Comparison of ENCODE assay signal across 10 mouse cellular contexts in the genomic region with DNA sequence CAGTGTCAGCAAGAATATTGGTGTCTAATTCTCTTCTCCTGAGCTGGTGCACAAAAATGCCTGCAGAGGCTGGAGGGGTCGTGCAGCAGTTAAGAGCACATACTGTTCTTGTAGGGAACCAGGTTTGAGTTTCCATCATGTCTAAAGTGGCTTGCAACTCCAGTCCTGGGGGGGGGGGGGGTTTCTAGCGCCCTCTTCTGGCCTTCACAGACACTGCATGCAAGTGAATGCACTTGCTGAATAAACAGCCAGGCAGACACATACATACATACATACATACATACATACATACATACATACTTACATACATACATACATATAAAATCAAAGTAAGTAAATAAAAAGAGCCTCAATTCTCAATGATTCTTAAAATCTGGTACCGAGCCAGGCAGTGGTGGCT. TPM values are rescaled to one million over a fixed set of nuclear protein-coding genes. Genes with fewer than 3 reads are reported as not detected.
DNase-seq lines count a peak whose midpoint lies in the region; ATAC-seq and TF ChIP-seq lines count a peak whose summit lies in the region.
"Had no signal": no experiment of that assay in that cellular context is flagged by ENCODE, and none has a peak within 500 bp of the region (broad histone marks: within the 10 kb centered on the region; RNA-seq: fewer than 3 reads in every experiment).

No protein-coding gene starts in this region.

- no peaks in the 10 kb centered on the region for H3K4me1 ChIP-seq in kidney, adult 2 months (ENCODE audit: control insufficient read depth, insufficient read depth, low read length)
- H3K4me1 ChIP-seq in ES-Bruce4 (ENCODE audit: control insufficient read depth, insufficient read depth, low read length), result no peaks in the 10 kb centered on the region
- peaks cover 27% of the 10 kb centered on the region for H3K4me1 ChIP-seq in liver, embryonic 11.5 days (replicated peaks; ENCODE audit: control insufficient read depth, insufficient read depth, low read length)

- no peak for ATAC-seq in liver, embryonic 11.5 days (replicated peaks; ENCODE audit: low FRiP score)
- no peak for ATAC-seq in megakaryocyte, adult 5-6 weeks (ENCODE audit: poor library complexity, severe bottlenecking)

- peak; percentile 29; the same call in 1 of the 2 replicates for TF ChIP-seq CTCF in kidney, adult 2 months (conservative IDR thresholded peaks at IDR 0.05; ENCODE audit: insufficient read depth, insufficient read length, low read depth, low read length)
- TF ChIP-seq CTCF in ES-Bruce4 (IDR thresholded peaks at IDR 0.05; ENCODE audit: low read depth, low read length), result peak; percentile 42

- no peak for TF ChIP-seq EP300 in ES-Bruce4 (IDR thresholded peaks at IDR 0.05; ENCODE audit: insufficient read depth, low read depth, low read length)

- DNase-seq in kidney, adult 2 months, result no peak
- no peak for DNase-seq in kidney, postnatal 25 days
- DNase-seq in A20 (ENCODE audit: low read depth, low spot score), result peak; percentile 27
- no peak for DNase-seq in liver, embryonic 11.5 days (ENCODE audit: low spot score)
- DNase-seq in heart, postnatal 4 days, result no peak

- no peaks in the 10 kb centered on the region for H3K27me3 ChIP-seq in kidney, adult 2 months (replicated peaks; ENCODE audit: control insufficient read depth, insufficient read depth, low read length)
- H3K27me3 ChIP-seq in ES-Bruce4 (ENCODE audit: control insufficient read depth, insufficient read depth, low read length, poor library complexity, severe bottlenecking), result no peaks in the 10 kb centered on the region
- H3K27me3 ChIP-seq in liver, embryonic 11.5 days (replicated peaks; ENCODE audit: control insufficient read depth, insufficient read depth, low read length), result no peaks in the 10 kb centered on the region
- H3K27me3 ChIP-seq: megakaryocyte, embryonic 14.5 days had no signal

- no peaks in the 10 kb centered on the region for H3K36me3 ChIP-seq in kidney, adult 2 months (ENCODE audit: control insufficient read depth, insufficient read depth, low read length)
- no peaks in the 10 kb centered on the region for H3K36me3 ChIP-seq in ES-Bruce4 (ENCODE audit: control insufficient read depth, insufficient read depth, low read length, poor library complexity, severe bottlenecking)
- no peaks in the 10 kb centered on the region for H3K36me3 ChIP-seq in liver, embryonic 11.5 days (ENCODE audit: control insufficient read depth, insufficient read depth, low read length)
- H3K36me3 ChIP-seq: limb, embryonic 12.5 days had no signal

- H3K9me3 ChIP-seq in ES-Bruce4 (replicated peaks; ENCODE audit: control insufficient read depth, insufficient read depth, low read length, poor library complexity, severe bottlenecking), result no peaks in the 10 kb centered on the region
- no peaks in the 10 kb centered on the region for H3K9me3 ChIP-seq in liver, embryonic 11.5 days (ENCODE audit: control insufficient read depth, low read length)
- H3K9me3 ChIP-seq: limb, embryonic 12.5 days; megakaryocyte, embryonic 14.5 days had no signal

- no peak overlapping the region for H3K9ac ChIP-seq in ES-Bruce4 (ENCODE audit: low read depth, poor library complexity, severe bottlenecking)
- H3K9ac ChIP-seq in liver, embryonic 11.5 days (ENCODE audit: low read depth, low read length), result no peak overlapping the region
- H3K9ac ChIP-seq: limb, embryonic 12.5 days had no signal

- no peak overlapping the region for H3K4me2 ChIP-seq in liver, embryonic 11.5 days
- H3K4me2 ChIP-seq: limb, embryonic 12.5 days had no signal

- no peak for TF ChIP-seq POLR2A in kidney, adult 2 months (IDR thresholded peaks at IDR 0.05; ENCODE audit: low read depth, low read length)
- TF ChIP-seq POLR2A in ES-Bruce4 (IDR thresholded peaks at IDR 0.05; ENCODE audit: insufficient read depth, low read length), result no peak

- H3K4me3 ChIP-seq in kidney, adult 2 months (ENCODE audit: insufficient read depth, low read depth, low read length), result no peak overlapping the region
- H3K4me3 ChIP-seq in ES-Bruce4 (ENCODE audit: low read depth, low read length), result no peak overlapping the region
- H3K4me3 ChIP-seq in liver, embryonic 11.5 days (ENCODE audit: low read depth, low read length), result no peak overlapping the region
- H3K4me3 ChIP-seq: erythroblast, embryonic 14.5 days; limb, embryonic 12.5 days had no signal

- no peak overlapping the region; the same call in 1 of the 2 replicates for H3K27ac ChIP-seq in kidney, adult 2 months (ENCODE audit: insufficient read depth, low read depth, low read length)
- no peak overlapping the region for H3K27ac ChIP-seq in ES-Bruce4 (ENCODE audit: insufficient read depth, low read length)
- H3K27ac ChIP-seq in liver, embryonic 11.5 days (ENCODE audit: low read depth, low read length), result peak overlapping the region; percentile 51; the same call in 1 of the 2 replicates
- H3K27ac ChIP-seq: limb, embryonic 12.5 days had no signal

- 62% methylated on average over 3 of the region's 3 CpGs for WGBS in kidney, adult 2 months
- 56% methylated on average over 3 of the region's 3 CpGs for WGBS in liver, embryonic 11.5 days

RNA-seq across cellular contexts. Expression of a gene that starts 59.8 kb away (rescaled TPM):
- 18.8 and 20.1 TPM in 2 replicates for polyA plus RNA-seq in kidney, adult 2 months (2012; rRNA removed)
- polyA plus RNA-seq in ES-Bruce4 (2011; ENCODE audit: insufficient read depth, insufficient read length, low read depth, missing spikeins), result 9.7 and 10.7 TPM in 2 replicates
- 3.4 and 3.8 TPM in 2 replicates for polyA plus RNA-seq in liver, embryonic 11.5 days (2014; fragmentation: Nextera tagmentation; extraction: Ambion mirVana)
- total RNA-seq in megakaryocyte, adult 5-6 weeks (2015), result 17.2 and 18.4 TPM in 2 replicates
- 20.2 and 21.1 TPM in 2 replicates for total RNA-seq in megakaryocyte, adult 5-6 weeks (2017)
- total RNA-seq in heart, postnatal 4 days (2021), result 10 to 100 TPM; 14.6 to 15.7 TPM
- polyA plus RNA-seq: erythroblast, embryonic 14.5 days had no signal
